Mouse (Mus musculus) activated CD4-positive, CD25-positive, alpha-beta regulatory T cell, adult 4 months (primary cell): ENCODE measurements around the gene Vmn1r211. TPM values are rescaled to one million over a fixed set of nuclear protein-coding genes. Genes with fewer than 3 reads are reported as not detected.
"Not testable (repeated sequence)": the region's sequence is repeated elsewhere in the genome, so short reads cannot be mapped to it uniquely, and the experiment has no call there.

Experiments
- ATAC-seq: one replicate; pipeline ENCODE4 v1.8.0; 2017
- polyA plus RNA-seq, 2 experiments: library from polyadenylated mRNA; unstranded; fragments of 100-300 nt; shearing (Covaris generic); gene quantifications; one replicate each; pipeline ENCODE4 v1.2.1; 2017

Vmn1r211 gene
- not detected for polyA plus RNA-seq

- ATAC-seq: no peak
These were observed at the start of gene Vmn1r211 for GRCm38 (mm10) chr13:22857461-22857860. TSS of gene Vmn1r211 (minus strand) at chr13:22857561.

DNA sequence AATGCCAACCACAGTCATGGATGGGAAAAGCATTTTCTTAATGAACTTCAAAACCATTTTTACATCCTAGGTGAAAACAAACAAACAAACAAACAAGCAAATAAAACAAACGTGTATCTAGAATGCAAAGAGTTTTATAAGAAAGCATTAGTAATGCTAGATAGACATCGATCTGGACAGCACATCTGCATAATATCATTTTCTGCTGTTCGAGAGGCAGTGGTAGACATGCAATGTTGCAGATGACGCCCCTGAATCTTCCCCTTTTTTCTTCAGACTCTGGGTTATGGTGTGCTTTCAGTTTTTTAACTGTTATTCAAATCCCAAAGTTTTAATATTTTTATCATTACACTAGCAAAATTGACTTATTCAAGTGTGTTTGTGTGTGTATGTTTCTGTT lies 26.7 kb upstream of the Vmn1r211 start, which contains the start of gene Vmn1r212:
Gene Vmn1r212 (minus strand): TSS at position 101 of the 400 bp plus-strand sequence.
- no peak for ATAC-seq

- ATAC-seq: no peak
These were observed 21.9 kb upstream of the Vmn1r211 start for GRCm38 (mm10) chr13:22879257-22879656.

DNA sequence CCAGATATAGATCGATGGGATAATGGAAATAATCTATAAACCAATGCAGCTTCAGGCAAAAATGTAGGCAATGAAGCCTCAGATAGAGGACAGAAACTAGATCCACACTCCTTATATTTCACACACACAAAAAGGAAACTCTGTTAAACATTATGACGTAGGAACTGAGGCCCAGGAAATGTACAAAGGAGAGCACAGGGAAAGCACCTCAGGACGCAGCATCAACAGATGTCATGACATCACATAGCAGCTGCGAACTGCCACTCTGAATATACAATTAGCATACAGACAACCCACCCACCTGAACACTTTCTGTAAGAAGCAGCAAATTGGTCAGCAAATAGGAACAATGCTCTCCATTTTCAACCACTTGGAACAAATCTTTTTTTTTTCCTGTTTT lies 2.6 kb downstream of the Vmn1r211 start:
- ATAC-seq: no peak

DNA sequence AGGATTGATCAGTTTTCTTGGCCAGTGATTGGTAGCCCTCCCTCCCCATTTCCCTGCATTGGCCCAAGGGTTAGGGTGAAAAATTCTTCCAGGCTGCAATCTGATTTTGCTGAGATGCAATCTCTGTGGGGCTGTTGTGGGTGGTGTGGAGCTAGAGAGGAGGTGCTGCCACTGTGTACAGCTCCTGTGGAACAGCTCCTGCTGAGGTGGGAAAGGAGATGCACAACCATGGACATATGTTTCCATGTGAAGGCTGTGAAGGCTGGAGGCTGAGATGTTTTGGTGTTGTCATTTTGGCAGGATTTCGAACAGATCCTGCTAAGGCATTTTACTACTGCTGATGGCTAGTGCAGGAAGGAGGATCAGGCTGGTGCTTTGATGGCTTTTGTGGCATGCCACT lies 10.6 kb downstream of the Vmn1r211 start:
- ATAC-seq: no peak

GRCm38 (mm10) chr13:22844304-22844703 lies 13.1 kb downstream of the Vmn1r211 start:
- not testable (repeated sequence) for ATAC-seq

- ATAC-seq: no peak
These were observed 26.1 kb downstream of the Vmn1r211 start, which contains the start of gene Vmn1r210 for GRCm38 (mm10) chr13:22831248-22831647. TSS of gene Vmn1r210 (minus strand) at chr13:22831348.

DNA sequence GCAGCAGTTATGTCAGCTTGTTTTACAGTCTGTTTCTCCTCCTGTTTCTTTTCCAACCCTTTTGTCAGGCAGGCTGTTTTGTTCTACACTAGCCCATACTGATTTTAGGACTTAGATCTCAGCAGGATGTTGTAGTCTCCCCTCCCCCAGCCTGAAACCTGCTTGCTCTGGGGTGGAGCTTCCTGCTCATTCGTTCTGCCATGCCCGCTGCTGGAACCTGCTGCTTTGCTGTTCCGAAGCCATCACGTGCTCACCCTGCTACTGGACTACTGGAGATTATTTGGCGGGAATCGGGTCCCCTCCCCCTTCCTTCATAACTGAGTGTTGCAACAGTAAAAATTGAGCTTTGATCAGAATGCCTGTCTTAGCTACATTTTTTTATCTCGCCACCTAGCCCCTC lies 28.0 kb downstream of the Vmn1r211 start:
- ATAC-seq: not testable (repeated sequence)

GRCm38 (mm10) chr13:22821601-22822000 lies 35.8 kb downstream of the Vmn1r211 start:
- ATAC-seq: not testable (repeated sequence)

GRCm38 (mm10) chr13:22809582-22809981 lies 47.8 kb downstream of the Vmn1r211 start, which contains the start of gene Vmn1r209:
TSS of gene Vmn1r209 (minus strand) at chr13:22809682.
- ATAC-seq: not testable (repeated sequence)

Other genes starting within 250 kb of the Vmn1r211 start
- not detected for gene Vmn1r206, start 233.3 kb downstream of the Vmn1r211 start, polyA plus RNA-seq
- not detected for gene Vmn1r207-ps, start 127.9 kb downstream of the Vmn1r211 start, polyA plus RNA-seq
- gene Vmn1r208, start 80.2 kb downstream of the Vmn1r211 start, polyA plus RNA-seq: under 1 TPM in 1 of 2 experiments, not detected in 1; 0.11 TPM
- gene Vmn1r209, start 47.9 kb downstream of the Vmn1r211 start, polyA plus RNA-seq: not detected
- gene Vmn1r210, start 26.2 kb downstream of the Vmn1r211 start, polyA plus RNA-seq: not detected
- gene Vmn1r212, start 26.6 kb upstream of the Vmn1r211 start, polyA plus RNA-seq: not detected
- gene Vmn1r213, start 150.1 kb upstream of the Vmn1r211 start, polyA plus RNA-seq: not detected
- gene Vmn1r214, start 172.9 kb upstream of the Vmn1r211 start, polyA plus RNA-seq: under 1 TPM in 1 of 2 experiments, not detected in 1; 0.45 TPM
- not detected for gene Vmn1r215, start 210.5 kb upstream of the Vmn1r211 start, polyA plus RNA-seq